Mouse (Mus musculus) stomach, postnatal 0 days (tissue): ENCODE results near the gene Tmem37.

ENCODE experiments used
- CTCF ChIP-seq: IDR thresholded peaks from 2 replicates; pipeline ENCODE4 v1.5.1; 2016; ENCODE audit warnings: antibody characterized with exemption, low read depth, mild to moderate bottlenecking, moderate library complexity
- EP300 ChIP-seq: optimal IDR thresholded peaks from 2 replicates; pipeline ENCODE3; 2016; ENCODE audit warnings: antibody characterized with exemption

DNA sequence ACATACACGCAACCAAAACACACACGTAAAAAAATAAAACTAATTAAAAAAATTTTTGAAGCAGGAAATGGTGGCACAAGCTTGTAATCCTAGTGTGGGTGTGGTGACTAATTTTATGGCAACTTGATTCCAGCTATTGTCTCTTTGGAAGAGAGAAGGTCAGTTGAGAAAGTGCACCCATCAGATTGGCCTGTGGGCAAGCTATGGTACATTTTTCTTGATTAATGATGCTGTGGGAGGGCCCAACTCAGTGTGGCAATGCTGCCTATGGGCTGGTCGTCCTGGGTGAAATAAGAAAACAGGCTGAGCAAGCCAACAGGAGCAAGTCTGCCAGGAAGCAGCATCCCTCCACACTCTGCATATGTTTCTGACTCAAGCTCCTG, 27.3 kb upstream of the Tmem37 start:
- no peak for TF ChIP-seq CTCF
- TF ChIP-seq EP300 = no peak
